Mouse (Mus musculus): ENCODE results near the gene Qpct.

DNA sequence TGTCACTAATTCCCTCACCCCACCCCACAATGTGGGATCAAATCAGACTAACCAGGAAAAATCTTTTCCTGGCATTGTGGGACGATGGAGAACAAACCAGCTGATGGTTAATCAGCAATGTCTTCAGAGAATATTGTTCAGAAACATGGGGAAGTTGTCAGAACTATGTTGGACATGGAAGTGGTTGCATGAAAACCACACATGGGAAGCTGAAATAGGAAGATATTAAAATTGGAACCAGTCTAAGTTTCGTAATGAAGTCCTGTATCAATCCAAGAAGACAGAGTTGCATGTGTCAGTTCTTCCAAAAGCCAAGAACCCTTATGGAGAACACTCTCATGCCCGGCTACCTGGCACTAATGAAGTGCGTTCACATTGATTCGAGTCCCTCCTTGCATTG, 20.1 kb upstream of the Qpct start:
- TF ChIP-seq RAD21 (IDR thresholded peaks at IDR 0.05; ENCODE audit: low read depth, low read length) (no peak), CTCF (IDR thresholded peaks at IDR 0.05 in 2 of 3, conservative IDR thresholded peaks at IDR 0.05 in 1 of 3; ENCODE audit: control insufficient read depth in 1 of 3, insufficient read depth in 1 of 3, low read depth in 2 of 3, low read length in 3 of 3, poor library complexity in 1 of 3, severe bottlenecking in 1 of 3) (no peak), HCFC1 (IDR thresholded peaks at IDR 0.05; ENCODE audit: low read depth, low read length) (no peak), ZMIZ1 (IDR thresholded peaks at IDR 0.05; ENCODE audit: low read depth, low read length) (no peak)
